Mouse (Mus musculus) CH12.LX (cell line): ENCODE results near the gene Wdfy3. TPM values are rescaled to one million over a fixed set of nuclear protein-coding genes. Genes with fewer than 3 reads are reported as not detected.

Experiments
- DNase-seq: peaks from one replicate; pipeline ENCODE4 v3.0.0-alpha.2; 2013; ENCODE audit errors: extremely low read depth
- H3K27ac ChIP-seq: 2 replicates; pipeline ENCODE4 v1.5.1; 2012; ENCODE audit warnings: low read depth, mild to moderate bottlenecking, control low read depth, moderate library complexity; ENCODE audit not compliant: insufficient read depth
- H3K27me3 ChIP-seq: replicated peaks from 2 replicates; pipeline ENCODE3; 2012; ENCODE audit warnings: inconsistent platforms
- H3K36me3 ChIP-seq, 2 experiments: replicated peaks in 1 of 2; 2 replicates each; pipeline versions ENCODE3 to v1.6.1; 2012; ENCODE audit warnings: inconsistent platforms in 1 of 2, low read length in 1 of 2, mild to moderate bottlenecking in 1 of 2, mixed read lengths in 1 of 2, moderate library complexity in 1 of 2; ENCODE audit not compliant: control insufficient read depth in 1 of 2, insufficient read depth in 1 of 2
- H3K4me1 ChIP-seq, 2 experiments: 2 replicates each; pipeline ENCODE4 v1.6.1; 2012; ENCODE audit warnings: inconsistent platforms in 1 of 2, moderate library complexity in 1 of 2; ENCODE audit not compliant: insufficient read depth in 2 of 2, control insufficient read depth in 1 of 2
- H3K4me2 ChIP-seq: 2 replicates; pipeline ENCODE4 v1.6.1; 2012; ENCODE audit warnings: low read depth, mild to moderate bottlenecking, control low read depth; ENCODE audit not compliant: poor library complexity, insufficient read depth, severe bottlenecking
- H3K4me3 ChIP-seq, 3 experiments: fragments of 150-350 bp in 1 of 3; sonication (generic) in 1 of 3; replicated peaks in 1 of 3; 2 replicates each; pipeline versions ENCODE3 to v1.5.1; 2011 to 2012; ENCODE audit warnings: low read depth in 2 of 3, low read length in 2 of 3, mild to moderate bottlenecking in 2 of 3, moderate library complexity in 2 of 3, control low read depth in 1 of 3, improper control_type of control experiment in 1 of 3, inconsistent platforms in 1 of 3, mixed read lengths in 1 of 3; ENCODE audit not compliant: poor library complexity in 1 of 3
- H3K79me2 ChIP-seq: replicated peaks from 2 replicates; pipeline ENCODE4 v1.6.1; 2012; ENCODE audit warnings: mild to moderate bottlenecking, moderate library complexity; ENCODE audit not compliant: control insufficient read depth, poor library complexity, insufficient read depth, severe bottlenecking; ENCODE audit errors: extremely low read depth
- H3K9ac ChIP-seq: 2 replicates; pipeline ENCODE4 v1.6.1; 2012; ENCODE audit warnings: low read depth, mild to moderate bottlenecking, control low read depth, moderate library complexity; ENCODE audit not compliant: insufficient read depth
- H3K9me3 ChIP-seq: replicated peaks from 2 replicates; pipeline ENCODE3; 2012; ENCODE audit warnings: low read length, inconsistent platforms, mixed read lengths
- E2F4 ChIP-seq: IDR thresholded peaks from 2 replicates; pipeline ENCODE4 v1.6.1; 2011; ENCODE audit warnings: low read depth, low read length, improper control_type of control experiment; ENCODE audit not compliant: insufficient replicate concordance
- JUN ChIP-seq: IDR thresholded peaks from 2 replicates; pipeline ENCODE4 v1.6.1; 2011; ENCODE audit warnings: low read depth, mild to moderate bottlenecking, low read length, improper control_type of control experiment, moderate library complexity; ENCODE audit not compliant: insufficient read depth
- JUND ChIP-seq: conservative IDR thresholded peaks from 2 replicates; pipeline ENCODE4 v1.6.1; 2011; ENCODE audit warnings: low read depth, low read length, improper control_type of control experiment
- KAT2A ChIP-seq: IDR thresholded peaks from 2 replicates; pipeline ENCODE4 v1.6.1; 2012; ENCODE audit warnings: low read length, improper control_type of control experiment, inconsistent platforms; ENCODE audit not compliant: insufficient replicate concordance
- MAFK ChIP-seq: IDR thresholded peaks from 2 replicates; pipeline ENCODE4 v1.6.1; 2011; ENCODE audit warnings: low read length, improper control_type of control experiment; ENCODE audit not compliant: insufficient replicate concordance
- MAX ChIP-seq: IDR thresholded peaks from 2 replicates; pipeline ENCODE4 v1.6.1; 2011; ENCODE audit warnings: low read length, improper control_type of control experiment
- MAZ ChIP-seq: IDR thresholded peaks from 2 replicates; pipeline ENCODE4 v1.6.1; 2012; ENCODE audit warnings: low read depth, mild to moderate bottlenecking, inconsistent platforms, low read length, improper control_type of control experiment, moderate library complexity
- MEF2A ChIP-seq: IDR thresholded peaks from 2 replicates; pipeline ENCODE4 v1.6.1; 2014; ENCODE audit warnings: low read depth, mild to moderate bottlenecking, inconsistent platforms, low read length, improper control_type of control experiment, borderline replicate concordance
- NELFE ChIP-seq: IDR thresholded peaks from 2 replicates; pipeline ENCODE4 v1.6.1; 2011; ENCODE audit warnings: low read depth, low read length, improper control_type of control experiment
- NRF1 ChIP-seq: IDR thresholded peaks from 2 replicates; pipeline ENCODE4 v1.6.1; 2014; ENCODE audit warnings: low read depth, mild to moderate bottlenecking, inconsistent platforms, low read length, improper control_type of control experiment, moderate library complexity
- POLR2A ChIP-seq: IDR thresholded peaks from 2 replicates; pipeline ENCODE4 v1.6.1; 2011; ENCODE audit warnings: low read depth, mild to moderate bottlenecking, improper control_type of control experiment, low read length
- POLR2AphosphoS2 ChIP-seq: IDR thresholded peaks from 2 replicates; pipeline ENCODE4 v1.6.1; 2011; ENCODE audit warnings: low read depth, low read length, improper control_type of control experiment
- RCOR1 ChIP-seq: conservative IDR thresholded peaks from 2 replicates; pipeline ENCODE4 v1.6.1; 2012; ENCODE audit warnings: low read depth, mild to moderate bottlenecking, inconsistent platforms, low read length, improper control_type of control experiment
- TCF12 ChIP-seq: IDR thresholded peaks from 2 replicates; pipeline ENCODE4 v1.6.1; 2014; ENCODE audit warnings: low read depth, mild to moderate bottlenecking, inconsistent platforms, low read length, improper control_type of control experiment
- UBTF ChIP-seq: IDR thresholded peaks from 2 replicates; pipeline ENCODE4 v1.6.1; 2012; ENCODE audit warnings: low read depth, mild to moderate bottlenecking, inconsistent platforms, low read length, improper control_type of control experiment, moderate library complexity
- USF1 ChIP-seq: IDR thresholded peaks from 2 replicates; pipeline ENCODE4 v1.6.1; 2014; ENCODE audit warnings: low read depth, mild to moderate bottlenecking, inconsistent platforms, low read length, improper control_type of control experiment
- USF2 ChIP-seq: conservative IDR thresholded peaks from 2 replicates; pipeline ENCODE4 v1.6.1; 2011; ENCODE audit warnings: low read depth, low read length, improper control_type of control experiment
- ZMIZ1 ChIP-seq: IDR thresholded peaks from 2 replicates; pipeline ENCODE4 v1.6.1; 2012; ENCODE audit warnings: low read depth, mild to moderate bottlenecking, inconsistent platforms, low read length, improper control_type of control experiment
- dilution Hi-C: fragments of 300-500 bp; cut with MboI; formaldehyde crosslinking; loops from 2 replicates; pipeline ENCODE4 v1.14.3; 2020; ENCODE audit warnings: low sequenced_read_pairs; ENCODE audit not compliant: extremely low pct_unique_long_range_greater_than_20kb, extremely low pct_ligation_motif_present
- in situ Hi-C: fragments of 300-500 bp; cut with MboI; formaldehyde crosslinking; loops from 3 replicates; pipeline ENCODE4 v1.14.3; 2019; ENCODE audit warnings: low sequenced_read_pairs, low pct_ligation_motif_present, low pct_unique_long_range_greater_than_20kb, mixed read lengths
- polyA plus RNA-seq: library from polyadenylated mRNA; unstranded; fragments of >175 nt; gene quantifications from 2 replicates; pipeline ENCODE4 v1.2.1, GENCODE M21; 2012; ENCODE audit warnings: low read depth; ENCODE audit not compliant: insufficient read length
- total RNA-seq, 2 experiments: library from RNA; depleted of rRNA; stranded (reverse); fragments of 300-350 nt in 1 of 2; fragments of >200 nt in 1 of 2; gene quantifications; 2 replicates each; pipeline ENCODE4 v1.2.3; 2012 to 2014

The Wdfy3 gene
- total and polyA plus RNA-seq, 3 experiments: not detected

GRCm38 (mm10) chr5:101866722-101867121 is 203.0 kb downstream of the Wdfy3 start:
- no peaks in the 10 kb centered on the region for H3K4me1 ChIP-seq
- no peak overlapping the region for H3K9ac ChIP-seq
- H3K4me2 ChIP-seq: no peak overlapping the region
- no peak for DNase-seq
- H3K27me3 ChIP-seq: no peaks in the 10 kb centered on the region
- no peaks in the 10 kb centered on the region for H3K79me2 ChIP-seq
- no peak overlapping the region for H3K4me3 ChIP-seq
- peaks cover 80% of the 10 kb centered on the region for H3K9me3 ChIP-seq
- dilution Hi-C loops: no loop called here
- no peaks in the 10 kb centered on the region for H3K36me3 ChIP-seq
- no peak overlapping the region for H3K27ac ChIP-seq
- in situ Hi-C loops: no loop called here
- no peak for TF ChIP-seq RCOR1
- no peak for TF ChIP-seq JUND
- no peak for TF ChIP-seq MEF2A
- TF ChIP-seq TCF12: no peak
- TF ChIP-seq KAT2A: no peak
- TF ChIP-seq ZMIZ1: no peak
- TF ChIP-seq MAZ: no peak
- TF ChIP-seq USF1: no peak
- no peak for TF ChIP-seq USF2
- TF ChIP-seq POLR2A: no peak
- no peak for TF ChIP-seq POLR2AphosphoS2
- TF ChIP-seq NRF1: no peak
- TF ChIP-seq MAFK: no peak
- TF ChIP-seq MAX: no peak
- TF ChIP-seq E2F4: no peak

GRCm38 (mm10) chr5:101863946-101864345 is 205.8 kb downstream of the Wdfy3 start:
- no peak for DNase-seq
- Histone ChIP-seq H3K4me2 (no peak overlapping the region), H3K36me3 (no peaks in the 10 kb centered on the region), H3K9ac (no peak overlapping the region), H3K79me2 (no peaks in the 10 kb centered on the region), H3K4me3 (no peak overlapping the region), H3K27me3 (no peaks in the 10 kb centered on the region), H3K27ac (no peak overlapping the region), H3K4me1 (no peaks in the 10 kb centered on the region), H3K9me3 (peaks cover 73% of the 10 kb centered on the region)
- dilution Hi-C loops (no loop called here), in situ Hi-C loops (no loop called here)
- TF ChIP-seq UBTF (no peak), JUN (no peak), NELFE (no peak), MEF2A (no peak), USF1 (no peak), MAZ (no peak)
